Mouse (Mus musculus) forebrain, embryonic 14.5 days (tissue): ENCODE data around the gene Gcnt1. TPM values are rescaled to one million over a fixed set of nuclear protein-coding genes. Genes with fewer than 3 reads are reported as not detected.

Experiments used
- ATAC-seq: fragments of 200-750 bp; cut with Nextera tagmentation; 2 replicates; pipeline ENCODE4 v1.8.0; 2017; ENCODE audit warnings: mild to moderate bottlenecking, moderate library complexity
- DNase-seq: peaks from one replicate; pipeline ENCODE4 v3.0.0-alpha.2; 2015; ENCODE audit warnings: low spot score
- H3K27ac ChIP-seq: fragments of 300-500 bp; sonication (generic); 2 replicates; pipeline ENCODE4 v1.5.1; 2014; ENCODE audit warnings: low read depth, mild to moderate bottlenecking, control low read depth, low read length, moderate library complexity
- H3K27me3 ChIP-seq: fragments of 300-500 bp; sonication (generic); replicated peaks from 2 replicates; pipeline ENCODE4 v1.6.1; 2014; ENCODE audit warnings: low read length, control low read depth, mixed read lengths; ENCODE audit not compliant: control insufficient read depth, insufficient read depth
- H3K36me3 ChIP-seq: fragments of 300-500 bp; sonication (generic); 2 replicates; pipeline ENCODE4 v1.6.1; 2014; ENCODE audit warnings: low read length, control low read depth; ENCODE audit not compliant: control insufficient read depth, insufficient read depth
- H3K4me1 ChIP-seq: fragments of 300-500 bp; sonication (generic); 2 replicates; pipeline ENCODE4 v1.6.1; 2014; ENCODE audit warnings: antibody characterized with exemption, low read length, control low read depth; ENCODE audit not compliant: control insufficient read depth, insufficient read depth
- H3K4me2 ChIP-seq: fragments of 300-500 bp; sonication (generic); 2 replicates; pipeline ENCODE4 v1.6.1; 2014; ENCODE audit warnings: mild to moderate bottlenecking, control low read depth, low read length
- H3K4me3 ChIP-seq: fragments of 300-500 bp; sonication (generic); 2 replicates; pipeline ENCODE4 v1.5.1; 2014; ENCODE audit warnings: low read depth, low read length, control low read depth
- H3K9ac ChIP-seq: fragments of 300-500 bp; sonication (generic); 2 replicates; pipeline ENCODE4 v1.6.1; 2014; ENCODE audit warnings: mild to moderate bottlenecking, low read length, control low read depth, moderate library complexity
- H3K9me3 ChIP-seq: fragments of 300-500 bp; sonication (generic); replicated peaks from 2 replicates; pipeline ENCODE4 v1.6.1; 2016; ENCODE audit warnings: low read length, control low read depth, mixed read lengths; ENCODE audit not compliant: control insufficient read depth
- WGBS: fragments of 180-500 bp; shearing (Covaris S2); extraction: QIAGEN DNeasy Blood & Tissue Kit; methylation state at CpG from one replicate; pipeline ENCODE4 v1.1.7; 2014; 5-methylcytosine and 5-hydroxymethylcytosine counted together
- polyA plus RNA-seq: library from polyadenylated mRNA; unstranded; fragments of >200 nt; fragmentation: Nextera tagmentation; extraction: Ambion mirVana; gene quantifications from 2 replicates; pipeline ENCODE4 v1.2.1, GENCODE M21; 2014

Gene Gcnt1
- polyA plus RNA-seq, 1 experiment from 2014 or later, result 0.56 TPM

DNA sequence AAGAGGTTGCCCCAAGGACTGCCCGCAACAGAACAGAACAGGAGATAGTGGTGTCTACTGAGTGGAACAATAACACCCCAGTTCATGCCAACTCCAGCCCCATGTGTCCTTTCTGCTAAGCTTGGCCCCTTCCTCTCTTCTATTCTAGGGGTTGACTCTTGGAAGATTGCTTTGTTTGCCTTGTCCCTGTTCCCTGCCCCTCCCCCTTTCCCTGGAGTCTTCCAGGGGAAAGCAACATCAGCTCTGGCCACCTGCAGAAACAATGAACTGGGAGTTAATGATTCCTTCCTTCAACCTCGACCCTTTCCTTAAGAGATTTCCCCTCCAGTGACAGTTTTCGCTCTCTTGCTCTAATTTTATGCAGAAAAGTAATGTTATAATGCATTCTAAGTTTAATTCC is 15.3 kb downstream of the Gcnt1 start:
- Histone ChIP-seq H3K9me3 (no peaks in the 10 kb centered on the region), H3K27me3 (no peaks in the 10 kb centered on the region), H3K36me3 (no peaks in the 10 kb centered on the region), H3K4me3 (no peak overlapping the region), H3K4me2 (no peak overlapping the region), H3K9ac (no peak overlapping the region), H3K4me1 (peaks cover 4% of the 10 kb centered on the region; the same call in 1 of the 2 replicates), H3K27ac (no peak overlapping the region)
- ATAC-seq (no peak), DNase-seq (no peak)
- 57% methylated on average over 3 of the region's 3 CpGs for WGBS

DNA sequence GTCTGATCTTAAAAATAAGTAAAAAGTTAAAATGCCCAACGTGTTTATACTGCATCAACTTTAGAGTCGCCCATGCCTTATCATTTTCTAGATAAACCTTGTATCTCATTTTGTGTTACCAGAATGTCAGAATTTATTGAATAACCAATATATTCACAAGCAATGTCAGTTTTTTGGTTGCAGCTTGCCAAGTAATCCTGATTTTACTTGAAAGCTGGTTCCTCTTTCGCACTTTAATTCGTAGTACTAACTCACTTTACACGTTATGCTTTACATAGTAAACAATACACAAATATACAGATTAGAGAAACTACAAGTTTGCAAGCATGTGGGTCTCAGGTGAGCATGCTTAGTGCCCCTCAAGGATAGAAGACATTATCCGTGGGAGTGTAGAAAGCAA is 15.7 kb downstream of the Gcnt1 start:
- no peak overlapping the region for H3K27ac ChIP-seq
- H3K4me3 ChIP-seq, result no peak overlapping the region
- ATAC-seq (no peak), DNase-seq (no peak)
- 74% methylated on average over 6 of the region's 6 CpGs for WGBS
- no peaks in the 10 kb centered on the region for H3K36me3 ChIP-seq
- no peaks in the 10 kb centered on the region for H3K27me3 ChIP-seq
- no peaks in the 10 kb centered on the region for H3K9me3 ChIP-seq
- H3K9ac ChIP-seq, result no peak overlapping the region
- no peak overlapping the region for H3K4me2 ChIP-seq
- H3K4me1 ChIP-seq, result peaks cover 4% of the 10 kb centered on the region; the same call in 1 of the 2 replicates

DNA sequence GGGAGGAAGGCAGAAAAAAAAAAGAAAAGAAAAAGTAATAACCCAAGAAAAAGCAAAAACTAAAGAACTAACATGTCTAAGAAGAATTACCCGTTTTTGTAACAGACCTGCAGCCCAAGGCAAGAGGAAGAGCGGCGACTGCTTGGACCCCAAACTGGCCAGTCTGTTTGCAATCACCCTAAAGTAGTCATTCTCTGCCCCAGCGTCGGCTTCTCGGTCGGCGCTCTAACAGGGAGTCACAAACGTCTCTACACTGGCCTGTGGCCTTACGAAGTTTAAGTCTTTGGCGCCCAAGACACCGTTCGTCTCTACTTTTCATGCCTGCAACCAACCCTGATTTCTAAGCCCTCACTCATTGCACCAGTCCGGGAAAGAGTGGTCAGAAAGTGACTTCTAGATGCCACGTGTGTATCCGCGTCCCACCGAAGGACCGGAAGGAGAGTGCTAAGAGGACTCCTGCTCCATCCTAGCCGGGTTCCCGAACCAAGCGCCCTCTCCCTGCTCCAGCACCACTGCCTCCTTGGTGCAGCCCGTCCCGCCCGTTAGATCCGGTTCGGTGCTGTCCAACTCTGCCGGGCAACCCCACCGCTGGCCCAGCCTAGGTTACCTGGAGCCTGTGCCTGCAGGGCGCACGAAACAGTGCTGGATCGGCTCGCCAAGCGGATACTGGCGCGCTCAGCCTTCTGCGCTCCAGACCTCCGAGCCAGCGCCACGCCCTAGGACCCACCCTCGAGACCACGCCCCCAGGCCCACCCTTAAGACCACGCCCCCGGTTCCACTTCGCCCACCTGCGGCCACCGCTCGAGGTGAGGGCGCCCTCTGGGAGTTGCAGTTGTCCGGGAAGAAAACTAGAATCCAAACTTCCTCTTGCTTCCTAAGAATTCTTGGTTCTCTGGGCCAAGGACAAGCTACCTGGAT is 16.4 kb downstream of the Gcnt1 start:
- WGBS, result 1% methylated on average over 50 of the region's 50 CpGs

DNA sequence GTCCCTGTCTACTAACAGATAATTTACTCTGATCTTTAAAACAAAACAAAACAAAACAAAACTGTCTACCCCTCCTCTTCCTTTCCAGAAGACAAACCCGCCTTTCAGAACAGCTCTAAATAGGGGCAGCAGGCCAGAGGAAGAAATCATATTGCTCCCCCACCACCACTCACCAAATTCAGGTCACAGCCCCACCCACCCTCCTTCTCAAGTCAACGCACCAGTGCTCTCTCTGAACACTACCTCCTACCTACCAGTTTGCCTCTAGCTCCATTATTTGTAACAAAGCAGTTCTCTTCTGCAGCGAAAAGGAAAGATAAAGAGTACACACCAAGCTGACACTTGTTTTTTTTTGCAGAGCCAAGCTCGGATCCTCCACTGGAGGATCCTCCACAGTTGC is 17.3 kb downstream of the Gcnt1 start:
- no peak overlapping the region for H3K27ac ChIP-seq

More for the DNA sequence above, 16.4 kb downstream of the Gcnt1 start:
- Histone ChIP-seq H3K36me3 (no peaks in the 10 kb centered on the region), H3K27me3 (no peaks in the 10 kb centered on the region), H3K27ac (no peak overlapping the region), H3K9me3 (no peaks in the 10 kb centered on the region), H3K4me2 (peak overlapping the region; percentile 61), H3K4me3 (peak overlapping the region; percentile 30), H3K9ac (0 out of 2 replicates have a peak overlapping the region, but pooled peaks have one; percentile 13), H3K4me1 (peaks cover 4% of the 10 kb centered on the region; the same call in 1 of the 2 replicates)
- peak; percentile 76 for ATAC-seq
- peak; percentile 15 for DNase-seq

DNA sequence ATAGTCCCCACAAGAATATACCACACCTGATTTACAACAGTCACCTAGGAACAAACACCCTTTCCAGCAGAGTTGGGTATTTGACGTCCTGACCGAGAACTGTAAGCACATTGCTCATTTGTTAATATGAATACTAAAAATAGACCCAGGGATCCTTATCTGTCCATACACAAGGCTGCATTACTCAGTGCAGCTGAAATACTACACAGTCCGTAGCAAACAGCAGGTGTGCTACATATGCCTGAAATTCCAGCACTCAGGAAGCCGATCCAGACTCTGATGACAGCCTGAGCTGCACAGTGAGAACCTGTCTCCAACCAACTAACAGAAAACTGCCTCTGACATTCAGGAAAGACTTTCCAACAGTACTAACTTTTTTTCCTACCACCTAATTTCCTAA is 17.8 kb downstream of the Gcnt1 start:
- no peak for DNase-seq
- no peaks in the 10 kb centered on the region for H3K36me3 ChIP-seq
- WGBS, result 83% methylated on average over 4 of the region's 4 CpGs
- H3K27me3 ChIP-seq, result no peaks in the 10 kb centered on the region
- peaks cover 4% of the 10 kb centered on the region; the same call in 1 of the 2 replicates for H3K4me1 ChIP-seq
- no peak for ATAC-seq
- H3K9me3 ChIP-seq, result no peaks in the 10 kb centered on the region
- H3K4me2 ChIP-seq, result no peak overlapping the region
- H3K27ac ChIP-seq, result no peak overlapping the region
- no peak overlapping the region for H3K9ac ChIP-seq
- no peak overlapping the region for H3K4me3 ChIP-seq

More for the DNA sequence above, 17.3 kb downstream of the Gcnt1 start:
- 34% methylated on average over 4 of the region's 4 CpGs for WGBS
- Histone ChIP-seq H3K27me3 (no peaks in the 10 kb centered on the region), H3K9me3 (no peaks in the 10 kb centered on the region), H3K4me2 (no peak overlapping the region), H3K4me3 (no peak overlapping the region), H3K4me1 (peaks cover 4% of the 10 kb centered on the region; the same call in 1 of the 2 replicates), H3K36me3 (no peaks in the 10 kb centered on the region), H3K9ac (no peak overlapping the region)
- DNase-seq, result no peak
- no peak for ATAC-seq

DNA sequence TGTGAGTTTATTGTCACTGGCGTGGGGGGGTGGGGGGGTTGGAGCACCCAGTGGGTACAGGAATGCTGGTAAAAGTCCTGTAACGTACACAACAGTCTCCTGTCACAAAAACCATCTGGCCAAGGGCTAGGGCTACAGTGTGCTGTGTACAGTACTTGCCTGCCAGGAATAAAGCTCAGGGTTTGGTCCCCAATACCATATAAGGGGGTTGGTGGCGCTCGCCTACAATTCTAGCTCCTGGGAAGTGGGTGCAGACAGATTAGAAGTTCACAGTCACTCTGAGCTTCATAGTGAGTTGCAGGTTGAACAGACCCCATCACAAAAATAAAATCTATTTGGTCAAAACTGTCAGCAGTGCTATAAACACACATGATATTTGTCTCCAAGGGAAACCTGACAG is 18.3 kb downstream of the Gcnt1 start:
- Histone ChIP-seq H3K27me3 (no peaks in the 10 kb centered on the region), H3K4me3 (no peak overlapping the region), H3K36me3 (no peaks in the 10 kb centered on the region), H3K9me3 (no peaks in the 10 kb centered on the region), H3K9ac (no peak overlapping the region), H3K4me1 (peaks cover 4% of the 10 kb centered on the region; the same call in 1 of the 2 replicates), H3K4me2 (no peak overlapping the region), H3K27ac (no peak overlapping the region)
- WGBS, result 83% methylated on average over 4 of the region's 4 CpGs
- DNase-seq (no peak), ATAC-seq (no peak)

DNA sequence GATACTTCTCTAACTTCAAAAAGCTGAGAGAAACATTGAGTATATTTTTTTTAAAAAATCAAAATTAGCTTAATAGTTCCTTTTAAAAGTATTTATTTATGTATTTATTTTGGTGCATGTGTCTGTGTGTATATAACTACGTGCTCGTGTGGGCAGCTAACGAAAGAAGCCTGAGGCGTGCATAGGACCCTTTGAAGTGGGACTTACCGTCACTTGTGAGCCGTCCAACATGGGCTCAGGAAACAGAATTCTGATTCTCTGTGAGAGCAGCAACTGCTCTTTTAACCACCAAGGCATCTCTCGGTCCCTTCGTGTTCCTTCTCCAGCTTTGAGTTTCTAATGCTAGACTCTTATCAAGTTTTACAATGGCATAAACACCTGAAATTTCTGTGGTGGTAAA is 18.9 kb downstream of the Gcnt1 start:
- Histone ChIP-seq H3K27ac (no peak overlapping the region), H3K36me3 (no peaks in the 10 kb centered on the region), H3K9me3 (no peaks in the 10 kb centered on the region), H3K4me1 (peaks cover 4% of the 10 kb centered on the region; the same call in 1 of the 2 replicates), H3K27me3 (no peaks in the 10 kb centered on the region), H3K4me2 (no peak overlapping the region), H3K4me3 (no peak overlapping the region), H3K9ac (no peak overlapping the region)
- ATAC-seq (no peak), DNase-seq (no peak)
- 65% methylated on average over 8 of the region's 8 CpGs for WGBS

DNA sequence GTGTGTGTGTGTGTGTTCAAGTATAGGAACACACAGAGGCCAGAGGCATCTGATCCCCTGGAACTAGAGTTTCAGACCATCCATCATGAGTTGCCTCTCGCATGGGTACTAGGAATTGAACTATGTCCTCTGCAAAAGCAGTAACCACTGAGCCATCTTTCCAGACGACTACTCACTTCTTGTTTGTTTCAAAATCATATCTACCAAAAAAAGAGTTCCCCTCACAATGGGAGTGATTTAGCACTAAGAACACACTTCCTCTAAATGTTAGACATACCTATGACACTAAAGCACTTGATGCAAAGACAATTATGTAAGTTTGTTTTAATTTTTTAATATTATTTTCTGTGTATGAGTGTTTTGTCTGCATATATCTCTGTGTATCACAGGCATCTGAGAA is 24.8 kb downstream of the Gcnt1 start:
- no peaks in the 10 kb centered on the region for H3K9me3 ChIP-seq
- ATAC-seq, result no peak
- H3K9ac ChIP-seq, result no peak overlapping the region
- no peaks in the 10 kb centered on the region for H3K36me3 ChIP-seq
- no peaks in the 10 kb centered on the region for H3K27me3 ChIP-seq
- no peak overlapping the region for H3K4me3 ChIP-seq
- H3K27ac ChIP-seq, result no peak overlapping the region
- H3K4me1 ChIP-seq, result no peaks in the 10 kb centered on the region
- no peak for DNase-seq
- H3K4me2 ChIP-seq, result no peak overlapping the region
- WGBS, result 94% methylated on average over 2 of the region's 2 CpGs
